Mouse (Mus musculus): Measurements from ENCODE around the gene Tnnc2.

GRCm38 (mm10) chr2:164803921-164804313, 24.1 kb upstream of the Tnnc2 start:
- TF ChIP-seq CTCF (conservative IDR thresholded peaks at IDR 0.05; ENCODE audit: low read length) = no peak
- TF ChIP-seq NANOG (IDR thresholded peaks at IDR 0.05; ENCODE audit: borderline replicate concordance, low read length) = no peak
